Mouse (Mus musculus) forelimb bud, embryonic 11.5 days (tissue): Measurements from ENCODE around the gene Parp9.
"Not testable (repeated sequence)": the region's sequence is repeated elsewhere in the genome, so short reads cannot be mapped to it uniquely, and the experiment has no call there.

Experiments
- DNase-seq: peaks from one replicate; pipeline ENCODE4 v3.0.0-alpha.2; 2012; ENCODE audit warnings: low read depth, low spot score

The Parp9 gene

GRCm38 (mm10) chr16:35938211-35939151, at the start of gene Parp9, which contains the start of gene Dtx3l:
TSS of gene Parp9 (plus strand) at chr16:35938470.
TSS of gene Dtx3l (minus strand) at chr16:35939151.
- DNase-seq = peak; percentile 28

DNA sequence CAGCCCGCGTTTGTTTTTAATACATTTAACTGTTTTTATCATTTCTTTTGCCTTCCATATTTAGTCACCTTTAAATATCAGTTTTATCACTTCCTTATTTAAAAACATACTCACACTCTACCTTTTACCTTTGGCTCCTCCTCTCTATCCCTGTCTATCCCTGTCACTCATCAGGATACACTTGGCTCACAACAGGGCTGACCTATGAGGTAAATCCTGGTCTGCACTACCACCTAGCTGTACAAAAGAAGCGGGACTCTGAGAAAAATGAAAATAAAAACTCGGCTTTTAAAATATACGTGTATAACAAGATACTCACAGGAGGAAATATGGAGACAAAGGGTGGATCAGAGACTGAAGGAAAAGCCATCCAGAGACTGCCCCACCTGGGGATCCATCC, 49.4 kb upstream of the Parp9 start:
- DNase-seq = no peak

- DNase-seq = no peak
Observed at GRCm38 (mm10) chr16:35890645-35891044, 47.6 kb upstream of the Parp9 start.

GRCm38 (mm10) chr16:35891603-35892002, 46.7 kb upstream of the Parp9 start:
- DNase-seq = not testable (repeated sequence)

- no peak for DNase-seq
Observed at GRCm38 (mm10) chr16:35894997-35895396, 43.3 kb upstream of the Parp9 start.

- no peak for DNase-seq
Observed at GRCm38 (mm10) chr16:35900541-35900940, 37.7 kb upstream of the Parp9 start.

- no peak for DNase-seq
Observed at GRCm38 (mm10) chr16:35903014-35903640, 35.1 kb upstream of the Parp9 start.

DNA sequence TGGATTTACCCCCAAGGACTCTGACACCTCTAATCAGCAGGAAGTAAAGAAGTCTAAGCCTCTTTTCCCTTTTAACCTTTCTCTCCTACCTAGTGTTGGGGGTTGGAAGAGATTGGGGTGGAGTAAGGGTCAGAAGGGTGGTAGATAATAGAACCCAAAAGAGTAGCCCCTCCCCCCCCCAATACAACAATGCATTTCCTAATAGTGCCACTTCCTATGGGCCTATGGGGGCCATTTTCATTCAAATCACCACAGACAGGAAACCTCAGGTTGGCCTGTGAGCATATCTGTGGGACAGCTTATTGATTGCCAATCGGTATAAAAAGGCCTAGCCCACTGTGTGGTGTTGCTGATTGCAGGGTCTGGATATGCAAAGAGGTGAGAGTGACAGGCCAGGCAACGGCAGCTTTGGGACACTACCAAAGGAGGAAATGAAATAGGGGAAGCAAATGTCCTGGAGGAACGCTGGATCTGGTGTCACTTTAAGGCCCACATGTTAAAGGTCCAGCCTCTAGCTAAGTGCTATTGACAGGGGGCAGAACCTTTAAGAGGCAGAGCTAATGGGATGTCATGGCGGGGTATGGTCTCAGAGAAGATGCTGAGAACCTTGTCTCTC, 34.0 kb upstream of the Parp9 start:
- DNase-seq = no peak

GRCm38 (mm10) chr16:35905355-35905754, 32.9 kb upstream of the Parp9 start:
- DNase-seq = no peak

- DNase-seq = no peak
Observed at GRCm38 (mm10) chr16:35905819-35906485, 32.3 kb upstream of the Parp9 start.

DNA sequence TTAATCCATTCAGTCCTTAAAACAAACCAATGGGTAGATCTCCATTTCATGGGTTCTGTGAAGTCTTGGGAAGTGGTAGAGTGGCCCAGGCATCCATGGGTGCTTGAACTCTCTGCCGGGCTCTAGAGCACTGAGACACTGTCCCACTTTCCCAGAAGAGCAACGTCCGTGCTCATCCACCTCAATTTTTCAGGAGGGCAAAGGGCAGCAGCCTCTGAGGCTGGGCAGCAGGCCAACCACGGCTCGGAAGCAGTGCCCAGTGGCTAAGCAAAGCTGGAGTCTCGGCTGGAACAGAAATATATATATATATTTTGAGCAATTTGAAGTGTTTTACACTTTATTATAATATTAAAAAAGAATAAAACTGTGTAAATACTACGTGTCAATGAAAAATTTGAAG, 31.4 kb upstream of the Parp9 start:
- DNase-seq = no peak

GRCm38 (mm10) chr16:35907432-35908201, 30.7 kb upstream of the Parp9 start:
- no peak for DNase-seq

- DNase-seq = no peak
Observed at GRCm38 (mm10) chr16:35911449-35911848, 26.8 kb upstream of the Parp9 start.

DNA sequence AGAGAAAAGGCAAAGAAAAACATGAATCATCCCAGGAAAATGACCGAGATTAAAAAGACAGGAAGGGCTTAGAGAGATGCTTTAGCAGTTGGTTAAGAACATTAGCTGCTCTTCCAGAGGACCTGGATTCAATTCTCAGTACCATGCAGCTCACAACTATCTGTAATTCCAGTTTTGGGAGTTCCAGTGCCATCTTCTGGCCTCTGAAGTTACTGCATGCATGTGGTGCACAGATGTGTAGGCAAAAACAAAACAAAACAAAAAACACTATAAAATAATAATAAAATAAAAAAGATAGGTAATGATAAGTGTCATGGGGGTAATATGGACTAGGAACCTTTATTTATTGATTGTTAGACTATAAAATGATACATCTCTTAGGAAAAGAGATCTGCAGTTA, 24.7 kb upstream of the Parp9 start:
- peak; percentile 12 for DNase-seq

DNA sequence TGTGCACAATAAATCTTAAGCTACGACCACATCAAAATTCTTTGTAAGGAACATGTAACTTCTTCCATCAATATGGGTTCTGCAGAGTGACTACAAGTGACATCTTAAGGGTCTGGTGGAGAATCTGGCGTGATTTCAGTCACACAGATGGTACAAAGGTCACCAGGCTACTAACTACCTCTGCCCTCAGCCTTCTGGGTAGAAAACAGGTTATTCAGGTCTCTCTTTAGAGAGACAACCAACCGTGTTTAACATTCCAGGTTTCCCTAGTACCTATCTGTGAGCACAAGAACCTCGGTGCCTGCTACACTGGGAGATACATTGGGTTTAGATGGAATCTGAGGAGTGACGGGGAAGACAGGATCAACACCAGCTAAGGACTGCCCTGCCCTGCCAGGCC, 24.0 kb upstream of the Parp9 start:
- no peak for DNase-seq

- no peak for DNase-seq
Observed at GRCm38 (mm10) chr16:35918721-35919543, 19.3 kb upstream of the Parp9 start.

- no peak for DNase-seq
Observed at GRCm38 (mm10) chr16:35921676-35922235, 16.5 kb upstream of the Parp9 start.

DNA sequence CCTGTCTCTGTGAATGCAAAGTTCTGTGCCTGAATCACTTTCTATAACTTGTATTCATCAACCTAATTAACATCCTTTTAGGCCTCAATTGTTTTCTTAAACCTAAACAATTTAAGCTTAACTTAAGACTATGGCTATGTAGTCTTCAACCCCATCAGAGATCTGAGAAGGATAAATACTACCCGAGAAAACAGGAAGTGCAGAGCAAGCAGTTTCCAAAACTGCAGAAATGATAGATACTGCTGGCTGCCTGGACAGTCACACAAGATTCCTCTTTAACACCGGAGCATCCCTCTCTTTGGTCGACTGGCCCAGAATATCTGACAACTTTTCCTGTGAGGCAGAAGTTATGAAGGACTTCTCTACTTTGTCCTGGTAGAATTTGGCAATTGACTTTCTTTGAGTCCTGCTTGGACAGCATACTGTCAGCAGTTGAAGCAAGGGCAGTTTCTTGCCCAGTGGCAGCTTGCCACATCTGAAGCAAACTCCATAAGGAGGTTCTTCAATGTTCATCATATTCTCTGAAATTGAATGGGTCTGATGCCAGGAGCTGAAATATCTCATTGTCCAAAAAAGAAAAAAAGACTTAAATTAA, 15.9 kb upstream of the Parp9 start:
- no peak for DNase-seq

- no peak for DNase-seq
Observed at GRCm38 (mm10) chr16:35923546-35924198, 14.6 kb upstream of the Parp9 start.
